Mouse (Mus musculus) thymus, adult 18-20 months (tissue): ENCODE measurements around the gene Olfr1151.

Experiments
- DNase-seq, 2 experiments: peaks; one replicate each; pipeline ENCODE4 v3.0.0; 2022; ENCODE audit warnings: mixed read lengths in 2 of 2

Olfr1151 gene

DNA sequence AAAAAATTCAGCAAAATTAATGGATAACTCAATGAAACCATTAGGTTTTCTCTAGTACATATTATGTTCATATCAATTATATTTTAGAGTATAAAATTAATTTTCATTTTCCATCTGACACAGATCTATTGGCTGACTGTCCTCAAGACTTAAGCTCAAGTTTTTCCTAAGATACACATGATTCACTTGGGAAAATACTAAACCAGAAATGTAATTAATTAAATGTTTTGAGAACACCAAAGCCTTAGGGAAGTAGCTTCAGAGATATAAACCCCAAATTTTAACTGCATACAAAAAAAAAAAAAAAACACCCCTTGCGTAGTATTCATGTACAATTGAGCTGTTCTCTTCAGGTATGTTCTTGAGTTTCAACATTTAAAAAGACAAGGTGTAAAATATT, at the start of gene Olfr1151:
Olfr1151 (plus strand) TSS at position 301 of the 400 bp plus-strand sequence.
- DNase-seq: no peak

DNA sequence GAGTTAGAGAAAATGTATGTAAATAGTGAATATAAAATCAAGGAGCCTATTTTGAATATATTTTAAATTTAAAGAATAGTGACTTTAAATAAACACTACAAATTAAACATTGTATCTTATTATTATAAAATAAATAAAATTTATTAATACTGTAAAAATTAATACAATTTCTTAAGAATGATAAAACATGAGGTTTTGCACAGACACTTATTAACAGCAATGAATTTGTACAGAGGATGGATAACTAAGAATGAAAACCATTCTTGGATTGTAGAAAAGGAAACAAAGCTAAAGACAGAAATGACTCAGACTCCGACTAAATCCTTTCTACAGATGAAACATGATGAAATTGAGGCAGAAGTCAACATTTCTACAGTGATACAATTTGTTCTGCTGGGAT, 46.1 kb upstream of the Olfr1151 start, which contains the start of gene Olfr1145:
Olfr1145 (plus strand) TSS at position 301 of the 400 bp plus-strand sequence.
- DNase-seq: no peak

- DNase-seq: no peak
Measured at GRCm38 (mm10) chr2:87830233-87830632, 25.4 kb upstream of the Olfr1151 start, which contains the start of gene Olfr1148. Olfr1148 (plus strand) TSS chr2:87830533.

GRCm38 (mm10) chr2:87843693-87844092, 12.0 kb upstream of the Olfr1151 start, which contains the start of gene Olfr1150-ps1:
Olfr1150-ps1 (plus strand) TSS chr2:87843993.
- no peak for DNase-seq

DNA sequence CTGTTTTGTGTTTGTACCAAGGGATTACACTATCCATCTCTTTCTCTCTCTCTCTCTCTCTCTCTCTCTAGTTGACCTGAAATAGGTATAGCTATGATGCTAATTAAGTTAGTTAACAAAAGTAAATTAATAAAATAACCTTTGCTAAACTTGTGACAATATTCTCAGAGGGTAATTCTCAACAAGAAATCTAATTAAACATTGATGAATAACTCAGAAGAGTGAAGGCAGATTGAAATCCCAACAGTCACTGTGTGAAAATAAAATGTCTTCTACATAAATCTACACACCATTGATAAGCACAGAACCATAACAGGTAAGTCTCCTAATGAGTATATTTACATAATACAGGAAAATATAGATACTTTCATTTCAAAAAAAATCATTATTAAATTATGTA, 10.5 kb downstream of the Olfr1151 start, which contains the start of gene Olfr1152:
Olfr1152 (plus strand) TSS at position 301 of the 400 bp plus-strand sequence.
- DNase-seq: no peak

- no peak for DNase-seq
Measured at GRCm38 (mm10) chr2:87894662-87895061, 39.0 kb downstream of the Olfr1151 start, which contains the start of gene Olfr1153. Olfr1153 (plus strand) TSS chr2:87894962.

DNA sequence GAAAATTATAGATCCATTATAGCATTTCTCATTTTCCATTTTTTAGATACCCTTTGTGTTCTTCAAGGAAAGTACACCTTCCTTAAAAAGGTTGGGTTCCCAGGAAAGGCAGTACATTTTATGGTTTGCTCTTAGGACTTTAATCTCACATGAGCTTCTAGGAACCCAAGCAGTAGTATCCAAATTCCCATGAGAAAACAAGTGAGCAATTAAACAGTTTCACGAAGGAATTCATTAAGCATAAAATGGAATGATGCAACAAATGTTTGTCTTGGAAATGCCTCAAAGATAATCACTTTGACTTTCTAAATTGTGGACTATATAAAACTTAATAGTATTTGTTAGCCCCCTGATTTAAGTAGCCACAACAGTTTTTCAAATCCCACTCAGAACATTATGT, 49.4 kb downstream of the Olfr1151 start, which contains the start of gene Olfr1154:
Olfr1154 (minus strand) TSS at position 101 of the 400 bp plus-strand sequence.
- no peak for DNase-seq
